Mouse (Mus musculus) megakaryocyte, embryonic 14.5 days (primary cell): Measurements from ENCODE around the gene Gm28778.

ENCODE experiments used
- FLI1 ChIP-seq: IDR thresholded peaks from 2 replicates; pipeline ENCODE4 v1.6.1; 2012; ENCODE audit warnings: low read length, inconsistent platforms, mixed read lengths
- GATA1 ChIP-seq: IDR thresholded peaks from 3 replicates; pipeline ENCODE4 v1.6.1; 2012; ENCODE audit warnings: mixed read lengths, low read length, inconsistent platforms, borderline replicate concordance

- TF ChIP-seq GATA1 (no peak), FLI1 (no peak)
Measured at GRCm38 (mm10) chr1:53291197-53291596, 5.7 kb upstream of the Gm28778 start.
